Mouse (Mus musculus): ENCODE measurements around the gene Stk10.

GRCm38 (mm10) chr11:32600371-32600770 lies 67.3 kb downstream of the Stk10 start:
- TF ChIP-seq CTCF (IDR thresholded peaks at IDR 0.05; ENCODE audit: low read depth, low read length) (no peak), TAL1 (conservative IDR thresholded peaks at IDR 0.05; ENCODE audit: low read depth, low read length) (no peak)

All from G1E (cell line).